Mouse (Mus musculus) embryonic facial prominence, embryonic 11.5 days (tissue): ENCODE measurements at regions not wholly inside any gene's neighbourhood (a gene's known extent, or its start where the extent isn't known, plus 50 kb on each side); places are given as distances from the start of the nearest gene placed in this dataset.
"Not testable (repeated sequence)": the region's sequence is repeated elsewhere in the genome, so short reads cannot be mapped to it uniquely, and the experiment has no call there.

Experiments used
- ATAC-seq: fragments of 200-750 bp; cut with Nextera tagmentation; replicated peaks from 2 replicates; pipeline ENCODE4 v1.8.0; 2017; ENCODE audit warnings: low read depth; ENCODE audit not compliant: insufficient number of reproducible peaks, low FRiP score, low TSS enrichment
- DNase-seq: peaks from one replicate; pipeline ENCODE4 v3.0.0-alpha.2; 2015; ENCODE audit warnings: low spot score
- H3K27ac ChIP-seq: fragments of 300-500 bp; sonication (generic); replicated peaks from 2 replicates; pipeline ENCODE4 v1.5.1; 2014; ENCODE audit warnings: mild to moderate bottlenecking, low read depth, low read length, control low read depth
- H3K27me3 ChIP-seq: fragments of 300-500 bp; sonication (generic); 2 replicates; pipeline ENCODE4 v1.6.1; 2014; ENCODE audit warnings: mild to moderate bottlenecking, low read length, moderate library complexity, mixed read lengths; ENCODE audit not compliant: control insufficient read depth, insufficient read depth
- H3K36me3 ChIP-seq: fragments of 300-500 bp; sonication (generic); replicated peaks from 2 replicates; pipeline ENCODE4 v1.6.1; 2014; ENCODE audit warnings: low read depth, mild to moderate bottlenecking, low read length, moderate library complexity, mixed read lengths; ENCODE audit not compliant: control insufficient read depth, insufficient read depth
- H3K4me1 ChIP-seq: fragments of 300-500 bp; sonication (generic); 2 replicates; pipeline ENCODE4 v1.6.1; 2014; ENCODE audit warnings: low read length, mixed read lengths; ENCODE audit not compliant: control insufficient read depth, insufficient read depth
- H3K4me2 ChIP-seq: fragments of 300-500 bp; sonication (generic); 2 replicates; pipeline ENCODE4 v1.6.1; 2014; ENCODE audit warnings: low read depth, mild to moderate bottlenecking, control low read depth, low read length, moderate library complexity
- H3K4me3 ChIP-seq: fragments of 300-500 bp; sonication (generic); 2 replicates; pipeline ENCODE4 v1.5.1; 2014; ENCODE audit warnings: low read depth, low read length, control low read depth
- H3K9ac ChIP-seq: fragments of 300-500 bp; sonication (generic); replicated peaks from 2 replicates; pipeline ENCODE4 v1.6.1; 2014; ENCODE audit warnings: mild to moderate bottlenecking, control low read depth, low read length
- H3K9me3 ChIP-seq: fragments of 300-500 bp; sonication (generic); replicated peaks from 2 replicates; pipeline ENCODE4 v1.6.1; 2016; ENCODE audit warnings: mild to moderate bottlenecking, low read length, inconsistent platforms, mixed read lengths; ENCODE audit not compliant: control insufficient read depth
- WGBS: fragments of 180-500 bp; shearing (Covaris S2); extraction: QIAGEN DNeasy Blood & Tissue Kit; methylation state at CpG from one replicate; pipeline ENCODE4 v1.1.7; 2014; 5-methylcytosine and 5-hydroxymethylcytosine counted together

- Histone ChIP-seq H3K36me3 (no peaks in the 10 kb centered on the region), H3K4me3 (no peak overlapping the region), H3K4me1 (no peaks in the 10 kb centered on the region), H3K4me2 (no peak overlapping the region), H3K27me3 (no peaks in the 10 kb centered on the region), H3K27ac (no peak overlapping the region), H3K9ac (no peak overlapping the region), H3K9me3 (no peaks in the 10 kb centered on the region; the same call in 1 of the 2 replicates)
- DNase-seq: no peak
- no peak for ATAC-seq
Observed at GRCm38 (mm10) chr11:8761626-8762025, 97.3 kb upstream of the Tns3 start.

GRCm38 (mm10) chr11:8759858-8760257 lies 95.5 kb upstream of the Tns3 start:
- Histone ChIP-seq H3K27me3 (no peaks in the 10 kb centered on the region), H3K36me3 (no peaks in the 10 kb centered on the region), H3K4me1 (no peaks in the 10 kb centered on the region), H3K27ac (no peak overlapping the region), H3K9ac (no peak overlapping the region), H3K4me3 (no peak overlapping the region), H3K4me2 (no peak overlapping the region), H3K9me3 (no peaks in the 10 kb centered on the region; the same call in 1 of the 2 replicates)
- DNase-seq (no peak), ATAC-seq (no peak)
- WGBS: 67% methylated on average over 1 of the region's 1 CpGs

GRCm38 (mm10) chr11:8754508-8754907 lies 90.2 kb upstream of the Tns3 start:
- not testable (repeated sequence) for H3K4me3 ChIP-seq, H3K27ac ChIP-seq, H3K36me3 ChIP-seq, H3K27me3 ChIP-seq, ATAC-seq, H3K9ac ChIP-seq, H3K4me2 ChIP-seq, H3K4me1 ChIP-seq, H3K9me3 ChIP-seq, DNase-seq
- 34% methylated on average over 2 of the region's 2 CpGs for WGBS

- not testable (repeated sequence) for H3K9ac ChIP-seq, H3K4me3 ChIP-seq, H3K27me3 ChIP-seq, H3K4me2 ChIP-seq, H3K4me1 ChIP-seq, DNase-seq, H3K27ac ChIP-seq, ATAC-seq, H3K9me3 ChIP-seq, H3K36me3 ChIP-seq
- WGBS: 66% methylated on average over 3 of the region's 3 CpGs
Observed at GRCm38 (mm10) chr11:8735784-8736183, 71.4 kb upstream of the Tns3 start.

- 90% methylated on average over 5 of the region's 5 CpGs for WGBS
- Histone ChIP-seq H3K4me1 (no peaks in the 10 kb centered on the region), H3K27me3 (no peaks in the 10 kb centered on the region), H3K9me3 (no peaks in the 10 kb centered on the region), H3K9ac (no peak overlapping the region), H3K4me3 (no peak overlapping the region), H3K4me2 (no peak overlapping the region), H3K27ac (no peak overlapping the region), H3K36me3 (no peaks in the 10 kb centered on the region)
- DNase-seq: no peak
- ATAC-seq: no peak
Observed at GRCm38 (mm10) chr11:8727007-8727406, 62.7 kb upstream of the Tns3 start.

- Histone ChIP-seq H3K4me1 (no peaks in the 10 kb centered on the region), H3K36me3 (no peaks in the 10 kb centered on the region), H3K4me3 (no peak overlapping the region), H3K27me3 (no peaks in the 10 kb centered on the region), H3K9ac (no peak overlapping the region), H3K4me2 (no peak overlapping the region), H3K27ac (no peak overlapping the region), H3K9me3 (no peaks in the 10 kb centered on the region)
- no peak for DNase-seq
- WGBS: 74% methylated on average over 4 of the region's 4 CpGs
- ATAC-seq: no peak
Observed at GRCm38 (mm10) chr11:8725505-8725904, 61.2 kb upstream of the Tns3 start.

GRCm38 (mm10) chr11:8723102-8723640 lies 58.8 kb upstream of the Tns3 start:
- WGBS: 18% methylated on average over 5 of the region's 5 CpGs
- DNase-seq: no peak
- no peak; the same call in 1 of the 2 replicates for ATAC-seq
- Histone ChIP-seq H3K9me3 (no peaks in the 10 kb centered on the region), H3K9ac (no peak overlapping the region), H3K4me1 (no peaks in the 10 kb centered on the region), H3K27ac (no peak overlapping the region), H3K4me2 (no peak overlapping the region), H3K36me3 (no peaks in the 10 kb centered on the region), H3K4me3 (no peak overlapping the region), H3K27me3 (no peaks in the 10 kb centered on the region)

GRCm38 (mm10) chr11:8719211-8719966 lies 55.1 kb upstream of the Tns3 start:
- 86% methylated on average over 11 of the region's 11 CpGs for whole genome bisulfite sequencing
- Histone ChIP-seq H3K27me3 (no peaks in the 10 kb centered on the region), H3K9ac (no peak overlapping the region), H3K27ac (no peak overlapping the region), H3K4me1 (no peaks in the 10 kb centered on the region), H3K4me3 (no peak overlapping the region), H3K36me3 (no peaks in the 10 kb centered on the region), H3K4me2 (no peak overlapping the region), H3K9me3 (no peaks in the 10 kb centered on the region)
- ATAC-seq (no peak), DNase-seq (no peak)
